Mouse (Mus musculus) myocyte (in vitro differentiated cells): ENCODE measurements at regions not wholly inside any gene's neighbourhood (a gene's known extent, or its start where the extent isn't known, plus 50 kb on each side); places are given as distances from the start of the nearest gene placed in this dataset.

Source experiments
- CEBPB ChIP-seq: IDR thresholded peaks from 2 replicates; pipeline ENCODE4 v1.6.1; 2011; ENCODE audit warnings: mild to moderate bottlenecking, moderate library complexity; ENCODE audit not compliant: poor library complexity, insufficient read depth, severe bottlenecking
- E2F4 ChIP-seq: IDR thresholded peaks from one replicate; pipeline ENCODE4 v1.6.1; 2011; ENCODE audit warnings: mild to moderate bottlenecking, control low read depth, moderate library complexity; ENCODE audit not compliant: insufficient read depth
- MAX ChIP-seq: IDR thresholded peaks from one replicate; pipeline ENCODE4 v1.6.1; 2011; ENCODE audit warnings: low read depth, mild to moderate bottlenecking, control low read depth
- MYOG ChIP-seq, 3 experiments: IDR thresholded peaks; one replicate each; pipeline ENCODE4 v1.6.1; 2011; ENCODE audit warnings: control low read depth in 2 of 3, low read depth in 2 of 3, mild to moderate bottlenecking in 2 of 3; ENCODE audit not compliant: insufficient read length in 2 of 3, control insufficient read depth in 1 of 3, insufficient read depth in 1 of 3
- POLR2A ChIP-seq: IDR thresholded peaks from one replicate; pipeline ENCODE4 v1.6.1; 2011; ENCODE audit warnings: low read depth, mild to moderate bottlenecking, control low read depth, moderate library complexity; ENCODE audit not compliant: insufficient read length
- TCF12 ChIP-seq: IDR thresholded peaks from one replicate; pipeline ENCODE4 v1.6.1; 2011; ENCODE audit warnings: mild to moderate bottlenecking, control low read depth; ENCODE audit not compliant: poor library complexity, insufficient read depth, severe bottlenecking
- USF1 ChIP-seq: IDR thresholded peaks from one replicate; pipeline ENCODE4 v1.6.1; 2011; ENCODE audit warnings: low read depth, mild to moderate bottlenecking, control low read depth, moderate library complexity

DNA sequence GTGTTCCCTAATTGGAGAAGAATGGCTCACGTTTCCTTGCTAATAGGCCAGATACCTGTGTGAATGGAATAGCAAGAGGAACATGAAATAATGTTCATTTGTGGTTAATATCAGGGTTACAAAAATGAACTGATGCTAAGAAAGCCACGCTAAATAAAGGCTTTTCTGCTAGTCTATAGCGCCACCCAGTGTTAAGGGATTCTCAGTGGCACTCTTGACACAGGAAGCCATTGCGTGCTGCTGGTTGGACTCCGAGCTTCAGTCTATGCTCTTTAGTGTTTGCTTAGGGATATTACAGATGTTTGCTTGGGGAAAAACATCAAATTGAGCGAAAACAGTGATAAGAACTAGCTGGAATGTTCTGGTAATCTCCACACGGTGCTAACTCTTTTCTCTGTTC is 1008.3 kb downstream of the Tecrl start:
- TF ChIP-seq POLR2A = no peak
- TF ChIP-seq E2F4 = no peak
- TF ChIP-seq USF1 = no peak
- no peak for TF ChIP-seq MYOG (IDR thresholded peaks at IDR 0.05; ENCODE audit: control insufficient read depth in 1 of 3, insufficient read depth in 1 of 3, insufficient read length in 2 of 3, low read depth in 2 of 3)
- TF ChIP-seq MAX = no peak
- TF ChIP-seq TCF12 = no peak
- no peak for TF ChIP-seq CEBPB
